Mouse (Mus musculus) bone marrow macrophage, adult 2 months (primary cell): Measurements from ENCODE around the gene 4930404N11Rik.

Source experiments
- CTCF ChIP-seq: IDR thresholded peaks from 2 replicates; pipeline ENCODE4 v1.5.1; 2012; ENCODE audit warnings: low read depth, mild to moderate bottlenecking, low read length, moderate library complexity
- POLR2A ChIP-seq: IDR thresholded peaks from 2 replicates; pipeline ENCODE4 v1.6.1; 2012; ENCODE audit warnings: mild to moderate bottlenecking, low read depth, low read length, borderline replicate concordance

DNA sequence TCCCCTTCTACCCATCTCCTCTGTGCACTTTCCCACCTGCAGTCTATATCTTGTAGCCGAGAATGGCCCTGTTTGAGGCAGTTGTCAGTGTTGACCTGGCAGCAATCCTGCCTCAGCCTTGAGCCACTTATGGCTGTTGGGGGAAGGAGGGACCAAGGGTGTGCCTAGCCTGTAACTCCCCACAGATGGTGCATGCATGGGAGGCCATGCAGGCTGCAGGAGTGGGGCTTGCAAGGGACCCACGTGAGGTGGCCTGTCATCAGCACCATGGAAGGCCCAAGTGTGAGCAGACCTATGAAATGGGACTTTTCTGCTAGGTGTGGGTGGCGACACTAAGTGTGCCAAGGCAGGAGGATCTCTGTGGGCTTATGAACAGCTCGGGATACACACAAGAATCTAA is 543 bp downstream of the 4930404N11Rik start:
- TF ChIP-seq CTCF (no peak), POLR2A (no peak)
